Mouse (Mus musculus) ES-Bruce4 (cell line): ENCODE measurements at regions not wholly inside any gene's neighbourhood (a gene's known extent, or its start where the extent isn't known, plus 50 kb on each side); places are given as distances from the start of the nearest gene placed in this dataset.

Experiments
- CTCF ChIP-seq: IDR thresholded peaks from one replicate; pipeline ENCODE4 v1.8.1; 2011; ENCODE audit warnings: low read depth, low read length
- EP300 ChIP-seq: IDR thresholded peaks from 2 replicates; pipeline ENCODE4 v1.6.1; 2011; ENCODE audit warnings: low read depth, low read length; ENCODE audit not compliant: insufficient read depth
- POLR2A ChIP-seq: IDR thresholded peaks from one replicate; pipeline ENCODE4 v1.8.1; 2011; ENCODE audit warnings: low read length; ENCODE audit not compliant: insufficient read depth

GRCm38 (mm10) chr10:72484315-72484714 is 170.3 kb upstream of the Zwint start:
- TF ChIP-seq POLR2A = no peak
- no peak for TF ChIP-seq CTCF
- no peak for TF ChIP-seq EP300
